Mouse (Mus musculus) hematopoietic multipotent progenitor cell, adult 10-12 weeks (in vitro differentiated cells): ENCODE results near the gene Svs1. TPM values are rescaled to one million over a fixed set of nuclear protein-coding genes. Genes with fewer than 3 reads are reported as not detected.

ENCODE experiments used
- polyA plus RNA-seq: library from polyadenylated mRNA; stranded (reverse); fragments of >175 nt; gene quantifications from 2 replicates; pipeline ENCODE4 v1.2.3, GENCODE M21; 2012; ENCODE audit warnings: low replicate concordance

Gene Svs1
- polyA plus RNA-seq = not detected in 2 replicates

DNA sequence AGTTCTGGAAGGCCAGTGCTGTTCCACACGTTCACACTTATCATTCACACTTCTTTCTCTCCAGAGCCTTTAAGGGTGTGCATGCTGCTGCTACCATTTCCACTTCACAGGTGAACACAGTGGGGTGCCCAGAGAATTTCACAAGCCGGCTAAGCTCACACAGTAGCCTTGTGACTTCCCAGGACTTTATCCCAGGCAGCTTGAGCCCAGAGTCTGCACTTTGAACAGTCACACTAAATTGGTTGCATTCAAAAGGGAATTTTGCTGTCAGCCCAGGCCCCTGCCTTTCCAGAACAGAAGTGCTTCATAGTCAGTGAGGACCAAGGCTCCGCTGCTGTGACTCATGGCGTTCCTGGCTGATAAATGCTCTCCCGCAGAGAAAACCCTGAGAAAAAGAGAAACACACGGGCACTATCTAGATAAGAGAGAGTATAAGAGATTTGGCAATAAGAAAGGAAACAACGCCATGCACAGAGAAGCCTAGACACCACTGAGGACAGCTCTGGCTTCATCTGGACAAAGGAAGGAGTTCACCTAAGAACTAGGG lies at the start of gene Svs1:
Svs1 (plus strand) TSS at position 418 of the 547 bp plus-strand sequence.

GRCm38 (mm10) chr6:48974663-48975062 lies 12.0 kb upstream of the Svs1 start, which contains the start of gene Doxl2:
Gene Doxl2 (plus strand): TSS chr6:48974963.

DNA sequence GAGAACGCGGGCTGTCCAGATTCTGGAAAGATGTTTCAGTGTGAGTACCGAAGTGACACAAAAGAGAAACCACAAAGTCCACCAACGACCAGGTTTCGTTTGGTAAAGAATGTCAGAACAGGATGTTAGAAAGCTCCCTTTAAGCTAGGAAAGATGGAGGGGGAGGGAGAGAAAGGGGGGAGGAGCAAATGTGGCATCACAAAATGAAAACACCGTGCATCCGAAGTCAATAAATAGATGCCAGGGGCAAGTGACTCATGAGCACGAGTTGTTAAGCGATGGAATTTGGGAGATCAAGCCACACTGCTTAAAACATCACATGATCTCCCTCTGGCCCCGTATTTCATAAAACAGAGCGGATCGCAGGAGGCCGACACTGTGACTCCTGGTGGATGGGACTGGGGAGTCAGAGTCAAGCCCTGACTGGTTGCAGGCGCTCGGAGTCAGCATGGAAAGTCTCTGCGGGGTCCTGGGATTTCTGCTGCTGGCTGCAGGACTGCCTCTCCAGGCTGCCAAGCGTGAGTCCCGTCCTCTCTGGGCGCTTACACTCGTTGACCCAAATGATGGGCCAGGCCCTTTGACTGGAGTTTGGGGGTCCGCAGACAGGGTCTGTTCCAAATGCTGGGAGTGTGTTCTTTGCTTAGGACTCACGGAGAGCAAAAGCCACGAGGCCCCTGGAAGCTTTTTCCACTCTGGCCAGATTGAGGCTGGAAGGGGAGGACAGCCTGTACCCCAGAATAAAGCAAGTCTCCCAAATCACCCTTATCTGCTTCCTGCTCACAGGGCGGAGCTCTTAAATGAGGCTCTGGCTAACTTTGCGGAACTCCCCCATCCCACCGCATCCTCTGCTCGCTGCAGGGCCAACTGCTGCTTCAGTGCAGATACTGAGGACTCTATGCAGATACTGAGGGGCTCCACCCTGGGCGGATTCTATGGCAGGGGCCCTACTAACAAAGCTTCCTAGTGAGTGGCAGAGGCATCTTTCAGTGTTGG lies 49.9 kb downstream of the Svs1 start, which contains the start of gene Gpnmb:
Gpnmb (plus strand) TSS at position 272 of the 993 bp plus-strand sequence.

Other genes starting within 250 kb of the Svs1 start
- gene Gimap1, start 247.8 kb upstream of the Svs1 start, polyA plus RNA-seq = 154 and 203 TPM in 2 replicates
- 71.0 and 148 TPM in 2 replicates for gene Gimap5, start 240.7 kb upstream of the Svs1 start, polyA plus RNA-seq
- gene Gimap3, start 216.0 kb upstream of the Svs1 start, polyA plus RNA-seq = 218 and 606 TPM in 2 replicates
- 25.8 and 154 TPM in 2 replicates for gene Tmem176a, start 145.9 kb upstream of the Svs1 start, polyA plus RNA-seq
- 18.0 and 42.7 TPM in 2 replicates for gene Tmem176b, start 145.4 kb upstream of the Svs1 start, polyA plus RNA-seq
- gene Aoc1, start 114.0 kb upstream of the Svs1 start, polyA plus RNA-seq = not detected in 2 replicates
- not detected in 2 replicates for gene 1600015I10Rik, start 57.0 kb upstream of the Svs1 start, polyA plus RNA-seq
- not detected in 2 replicates for gene Doxl2, start 11.9 kb upstream of the Svs1 start, polyA plus RNA-seq
- gene Gpnmb, start 49.7 kb downstream of the Svs1 start, polyA plus RNA-seq = not detected in 2 replicates
- 23.5 and 51.1 TPM in 2 replicates for gene Malsu1, start 86.9 kb downstream of the Svs1 start, polyA plus RNA-seq
- gene Igf2bp3, start 228.1 kb downstream of the Svs1 start, polyA plus RNA-seq = 0.05 and 0.11 TPM in 2 replicates